14 mouse cellular contexts compared by ENCODE assay signal in genomic region chr1:128711121-128711520, GRCm38 (mm10).
A peak's percentile ranks its signal among the peaks of the same experiment; 100 is the strongest.
DNase-seq lines count a peak whose midpoint lies in the region; ATAC-seq and TF ChIP-seq lines count a peak whose summit lies in the region.
"Had no signal": no experiment of that assay in that cellular context is flagged by ENCODE, and none has a peak within 500 bp of the region (broad histone marks: within the 10 kb centered on the region; RNA-seq: fewer than 3 reads in every experiment).

No protein-coding gene starts in this region.

- no peak overlapping the region for H3K27ac ChIP-seq in gastrocnemius, adult 2 months
- no peak overlapping the region for H3K27ac ChIP-seq in kidney, embryonic 15.5 days
- H3K27ac ChIP-seq in hindbrain, postnatal 0 days, result no peak overlapping the region
- H3K27ac ChIP-seq: embryonic facial prominence, embryonic 13.5 days; limb, embryonic 12.5 days had no signal

- no peaks in the 10 kb centered on the region for H3K9me3 ChIP-seq in kidney, embryonic 15.5 days (replicated peaks)
- H3K9me3 ChIP-seq in hindbrain, postnatal 0 days (ENCODE audit: low read length), result no peaks in the 10 kb centered on the region
- H3K9me3 ChIP-seq: embryonic facial prominence, embryonic 13.5 days; limb, embryonic 12.5 days had no signal

- H3K4me1 ChIP-seq in kidney, embryonic 15.5 days, result peaks cover 18% of the 10 kb centered on the region
- H3K4me1 ChIP-seq in hindbrain, postnatal 0 days (ENCODE audit: insufficient read depth, low read length), result no peaks in the 10 kb centered on the region

- WGBS in kidney, embryonic 15.5 days, result 56% methylated on average over 5 of the region's 5 CpGs
- 65% methylated on average over 5 of the region's 5 CpGs for WGBS in hindbrain, postnatal 0 days

- no peak for ATAC-seq in kidney, embryonic 15.5 days (replicated peaks; ENCODE audit: low FRiP score)
- ATAC-seq in hindbrain, postnatal 0 days, result 0 out of 2 replicates have a peak, but pooled peaks have one; percentile 21
- ATAC-seq: forebrain, postnatal 0 days had no signal

- H3K9ac ChIP-seq in kidney, embryonic 15.5 days, result no peak overlapping the region
- no peak overlapping the region for H3K9ac ChIP-seq in hindbrain, postnatal 0 days (replicated peaks; ENCODE audit: low read length)
- H3K9ac ChIP-seq: embryonic facial prominence, embryonic 13.5 days; forebrain, postnatal 0 days; limb, embryonic 12.5 days had no signal

- H3K4me2 ChIP-seq in kidney, embryonic 15.5 days, result no peak overlapping the region
- no peak overlapping the region for H3K4me2 ChIP-seq in hindbrain, postnatal 0 days (ENCODE audit: low read depth, low read length)
- H3K4me2 ChIP-seq: embryonic facial prominence, embryonic 13.5 days; limb, embryonic 12.5 days had no signal

- H3K4me3 ChIP-seq in gastrocnemius, adult 2 months, result no peak overlapping the region
- no peak overlapping the region for H3K4me3 ChIP-seq in kidney, embryonic 15.5 days (replicated peaks)
- no peak overlapping the region for H3K4me3 ChIP-seq in hindbrain, postnatal 0 days (ENCODE audit: low read length)
- H3K4me3 ChIP-seq: embryonic facial prominence, embryonic 13.5 days; limb, embryonic 12.5 days had no signal

- intact Hi-C loops in gastrocnemius, adult 2 months (cut with DNase I), result no loop called here
- intact Hi-C loops in gastrocnemius, postnatal 14 days (cut with DNase I; ENCODE audit: low total_unique reads), result no loop called here

- no peak for TF ChIP-seq CTCF in gastrocnemius, adult 2 months (IDR thresholded peaks at IDR 0.05)
- no peak for TF ChIP-seq CTCF in hindbrain, postnatal 0 days (IDR thresholded peaks at IDR 0.05; ENCODE audit: low read depth)

- H3K36me3 ChIP-seq in kidney, embryonic 15.5 days, result no peaks in the 10 kb centered on the region
- H3K36me3 ChIP-seq in hindbrain, postnatal 0 days (ENCODE audit: insufficient read depth, low read length), result no peaks in the 10 kb centered on the region
- H3K36me3 ChIP-seq: embryonic facial prominence, embryonic 13.5 days; G1E; limb, embryonic 12.5 days had no signal

- peak; percentile 16 for DNase-seq in gastrocnemius, adult 2 months
- DNase-seq in gastrocnemius, postnatal 14 days, result no peak
- peak; percentile 38 for DNase-seq in kidney, postnatal 10 days
- DNase-seq in A20 (ENCODE audit: low read depth, low spot score), result peak; percentile 56
- DNase-seq in hindbrain, postnatal 0 days (ENCODE audit: low spot score), result no peak
- no peak for DNase-seq in adrenal gland, postnatal 4 days (ENCODE audit: low spot score in 2 of 2)
- DNase-seq in neural tube, embryonic 10.5 days (ENCODE audit: extremely low spot score, low spot score), result no peak
- DNase-seq: cerebellum, adult 2 months; forebrain, postnatal 0 days; kidney, adult 9 months had no signal

- no peaks in the 10 kb centered on the region for H3K27me3 ChIP-seq in kidney, embryonic 15.5 days
- no peaks in the 10 kb centered on the region for H3K27me3 ChIP-seq in hindbrain, postnatal 0 days (ENCODE audit: insufficient read depth, low read length)
- H3K27me3 ChIP-seq: embryonic facial prominence, embryonic 13.5 days; limb, embryonic 12.5 days had no signal

Comparison
In these comparisons a context has a peak if more than half of its experiments do, and no peak if none do; other contexts are left out.
1. DNase-seq: peak in gastrocnemius, adult 2 months (single experiment), kidney, postnatal 10 days (single experiment) and A20 (single experiment); none in gastrocnemius, postnatal 14 days (single experiment), hindbrain, postnatal 0 days (single experiment), adrenal gland, postnatal 4 days (0 of 2) and neural tube, embryonic 10.5 days (single experiment).